Mouse (Mus musculus) brain, embryonic 14.5 days (tissue): ENCODE results near the gene Cd276.

Source experiments
- CTCF ChIP-seq: fragments of 200-500 bp; IDR thresholded peaks from 2 replicates; pipeline ENCODE4 v1.5.1; 2012; ENCODE audit warnings: inconsistent platforms, mild to moderate bottlenecking, moderate library complexity, borderline replicate concordance; ENCODE audit not compliant: insufficient read depth, insufficient read length; ENCODE audit errors: extremely low read depth
- POLR2A ChIP-seq: fragments of 200-500 bp; IDR thresholded peaks from 2 replicates; pipeline ENCODE4 v1.6.1; 2012; ENCODE audit warnings: mild to moderate bottlenecking, inconsistent platforms, borderline replicate concordance; ENCODE audit not compliant: poor library complexity, insufficient read depth, insufficient read length, severe bottlenecking; ENCODE audit errors: extremely low read depth

GRCm38 (mm10) chr9:58497942-58498341 is 57.3 kb downstream of the Cd276 start:
- TF ChIP-seq POLR2A (no peak), CTCF (no peak)
